Mouse (Mus musculus): ENCODE measurements around the gene Acta1. TPM values are rescaled to one million over a fixed set of nuclear protein-coding genes. Genes with fewer than 3 reads are reported as not detected.

The Acta1 gene
- total RNA-seq, 2 experiments from 2014 or later, result 0.94 to 1.9 TPM

GRCm38 (mm10) chr8:123847546-123847945 lies 47.0 kb downstream of the Acta1 start:
- no peak for ATAC-seq (replicated peaks; ENCODE audit: low FRiP score, poor library complexity, severe bottlenecking)

GRCm38 (mm10) chr8:123846509-123846908 lies 48.0 kb downstream of the Acta1 start:
- no peak for ATAC-seq (replicated peaks; ENCODE audit: low FRiP score, poor library complexity, severe bottlenecking)

- no peak for ATAC-seq (replicated peaks; ENCODE audit: low FRiP score, poor library complexity, severe bottlenecking)
These were observed 48.6 kb downstream of the Acta1 start for GRCm38 (mm10) chr8:123845991-123846390.

GRCm38 (mm10) chr8:123845114-123845513 lies 49.4 kb downstream of the Acta1 start:
- no peak for ATAC-seq (replicated peaks; ENCODE audit: low FRiP score, poor library complexity, severe bottlenecking)

GRCm38 (mm10) chr8:123844341-123844740 lies 50.2 kb downstream of the Acta1 start:
- no peak for ATAC-seq (replicated peaks; ENCODE audit: low FRiP score, poor library complexity, severe bottlenecking)

GRCm38 (mm10) chr8:123842086-123842485 lies 52.5 kb downstream of the Acta1 start:
- no peak for ATAC-seq (replicated peaks; ENCODE audit: low FRiP score, poor library complexity, severe bottlenecking)

Other genes with a start within 250 kb of the Acta1 start
- gene Rhou, start 240.8 kb downstream of the Acta1 start, total RNA-seq (2015; ENCODE audit: low replicate concordance), result 6.9 and 9.0 TPM in 2 replicates
- gene Rhou, start 240.8 kb downstream of the Acta1 start, total RNA-seq (2017; ENCODE audit: low replicate concordance), result 9.6 and 9.8 TPM in 2 replicates
- 2.1 and 8.5 TPM in 2 replicates for gene Rab4a, start 88.8 kb downstream of the Acta1 start, total RNA-seq (2015; ENCODE audit: low replicate concordance)
- gene Rab4a, start 88.8 kb downstream of the Acta1 start, total RNA-seq (2017; ENCODE audit: low replicate concordance), result 1.7 and 2.6 TPM in 2 replicates
- gene Ccsap, start 34.5 kb downstream of the Acta1 start, total RNA-seq (2015; ENCODE audit: low replicate concordance), result 7.9 and 9.0 TPM in 2 replicates
- 9.8 and 11.9 TPM in 2 replicates for gene Ccsap, start 34.5 kb downstream of the Acta1 start, total RNA-seq (2017; ENCODE audit: low replicate concordance)
- 40.0 and 44.9 TPM in 2 replicates for gene Nup133, start 54.5 kb upstream of the Acta1 start, total RNA-seq (2015; ENCODE audit: low replicate concordance)
- 69.3 and 79.0 TPM in 2 replicates for gene Nup133, start 54.5 kb upstream of the Acta1 start, total RNA-seq (2017; ENCODE audit: low replicate concordance)
- 323 and 353 TPM in 2 replicates for gene Abcb10, start 88.4 kb upstream of the Acta1 start, total RNA-seq (2015; ENCODE audit: low replicate concordance)
- 448 and 511 TPM in 2 replicates for gene Abcb10, start 88.4 kb upstream of the Acta1 start, total RNA-seq (2017; ENCODE audit: low replicate concordance)
- gene Taf5l, start 126.6 kb upstream of the Acta1 start, total RNA-seq (2015; ENCODE audit: low replicate concordance), result 17.6 and 18.6 TPM in 2 replicates
- gene Taf5l, start 126.6 kb upstream of the Acta1 start, total RNA-seq (2017; ENCODE audit: low replicate concordance), result 16.5 and 24.8 TPM in 2 replicates
- gene Urb2, start 126.8 kb upstream of the Acta1 start, total RNA-seq (2015; ENCODE audit: low replicate concordance), result 4.6 and 9.4 TPM in 2 replicates
- gene Urb2, start 126.8 kb upstream of the Acta1 start, total RNA-seq (2017; ENCODE audit: low replicate concordance), result 4.6 and 5.0 TPM in 2 replicates